Mouse (Mus musculus): Measurements from ENCODE around the gene Iyd. TPM values are rescaled to one million over a fixed set of nuclear protein-coding genes. Genes with fewer than 3 reads are reported as not detected.

Iyd gene
- polyA plus RNA-seq, 1 experiment from 2014 or later: 0.52 TPM

- H3K36me3 ChIP-seq (ENCODE audit: control insufficient read depth, insufficient read depth, low read length): no peaks in the 10 kb centered on the region
- WGBS (ENCODE audit: insufficient replicate concordance): 82% methylated on average over 3 of the region's 3 CpGs
- no peak overlapping the region for H3K27ac ChIP-seq (ENCODE audit: low read depth, low read length)
- H3K4me3 ChIP-seq (ENCODE audit: low read depth, low read length): no peak overlapping the region
- no peak for ATAC-seq (replicated peaks; ENCODE audit: insufficient number of reproducible peaks, low FRiP score, low TSS enrichment)
- H3K4me1 ChIP-seq (ENCODE audit: control insufficient read depth, insufficient read depth, low read length): no peaks in the 10 kb centered on the region
- peaks cover 3% of the 10 kb centered on the region for H3K9me3 ChIP-seq (replicated peaks; ENCODE audit: control insufficient read depth, low read length)
- H3K9ac ChIP-seq (ENCODE audit: low read depth, low read length): no peak overlapping the region
- H3K27me3 ChIP-seq (ENCODE audit: control insufficient read depth, insufficient read depth, low read length): no peaks in the 10 kb centered on the region
- H3K4me2 ChIP-seq: no peak overlapping the region
Measured at GRCm38 (mm10) chr10:3597760-3598159, 57.7 kb downstream of the Iyd start.

Other genes with a start within 250 kb of the Iyd start
- 170 and 202 TPM in 2 replicates for gene Ppp1r14c, start 174.2 kb upstream of the Iyd start, polyA plus RNA-seq (2014; fragmentation: Nextera tagmentation; extraction: Ambion mirVana)
- gene Plekhg1, start 200.1 kb downstream of the Iyd start, polyA plus RNA-seq (2014; fragmentation: Nextera tagmentation; extraction: Ambion mirVana): 6.2 and 7.7 TPM in 2 replicates

Measured in heart, embryonic 11.5 days (tissue).